Mouse (Mus musculus): ENCODE measurements around the gene Ccnjl.

Gene Ccnjl

DNA sequence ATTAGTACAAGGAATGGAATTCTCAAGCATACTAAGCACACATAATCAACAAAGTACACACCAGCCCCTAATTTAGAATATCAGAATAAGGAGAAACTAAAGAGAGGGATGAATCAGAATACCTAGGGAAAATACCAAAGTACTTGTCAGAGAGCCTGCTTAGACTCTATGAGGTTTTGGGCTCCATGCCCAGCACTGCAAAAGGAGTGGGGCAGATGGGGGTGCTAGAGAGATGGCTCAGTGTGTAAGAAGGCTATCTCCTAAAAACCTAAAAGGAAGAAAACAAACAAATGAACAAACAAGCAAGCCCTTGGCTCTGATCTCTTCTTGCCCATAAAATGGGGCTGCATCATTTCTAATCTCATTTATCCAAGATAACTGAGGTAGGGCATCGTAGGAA lies 95.8 kb downstream of the Ccnjl start:
- no peak for DNase-seq (ENCODE audit: low read depth, low spot score)

DNA sequence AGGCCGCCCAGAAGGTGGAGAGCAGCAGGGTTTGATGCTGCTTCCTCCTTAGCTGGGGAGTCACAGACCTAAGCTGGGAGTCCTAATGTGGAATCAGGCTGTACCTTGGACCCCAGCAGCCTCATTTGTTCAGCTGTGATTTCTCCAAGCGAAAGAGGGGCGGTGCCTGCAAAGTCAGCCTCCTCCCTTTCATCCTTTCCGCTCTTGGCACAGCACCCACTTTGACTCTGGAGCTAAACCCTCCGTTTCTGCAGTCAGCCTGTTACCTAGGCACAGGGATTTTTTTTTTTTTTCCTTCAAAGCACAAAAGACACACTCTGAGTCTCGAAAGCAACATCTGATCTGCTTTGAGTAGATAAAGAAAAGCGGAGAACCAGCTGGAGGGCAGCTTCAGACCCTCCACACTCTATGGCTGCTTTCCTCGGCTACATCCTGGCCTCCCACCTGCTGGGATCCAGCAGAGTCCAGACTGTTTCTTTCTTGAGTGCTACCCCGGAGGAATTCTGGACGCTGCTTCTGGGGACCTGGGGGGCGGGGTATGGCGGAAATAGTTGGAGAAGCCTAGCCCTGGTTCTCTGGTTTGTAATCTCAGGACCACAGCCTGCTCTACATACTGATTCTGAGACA lies 97.8 kb downstream of the Ccnjl start:
- no peak for DNase-seq (ENCODE audit: low read depth, low spot score)

DNA sequence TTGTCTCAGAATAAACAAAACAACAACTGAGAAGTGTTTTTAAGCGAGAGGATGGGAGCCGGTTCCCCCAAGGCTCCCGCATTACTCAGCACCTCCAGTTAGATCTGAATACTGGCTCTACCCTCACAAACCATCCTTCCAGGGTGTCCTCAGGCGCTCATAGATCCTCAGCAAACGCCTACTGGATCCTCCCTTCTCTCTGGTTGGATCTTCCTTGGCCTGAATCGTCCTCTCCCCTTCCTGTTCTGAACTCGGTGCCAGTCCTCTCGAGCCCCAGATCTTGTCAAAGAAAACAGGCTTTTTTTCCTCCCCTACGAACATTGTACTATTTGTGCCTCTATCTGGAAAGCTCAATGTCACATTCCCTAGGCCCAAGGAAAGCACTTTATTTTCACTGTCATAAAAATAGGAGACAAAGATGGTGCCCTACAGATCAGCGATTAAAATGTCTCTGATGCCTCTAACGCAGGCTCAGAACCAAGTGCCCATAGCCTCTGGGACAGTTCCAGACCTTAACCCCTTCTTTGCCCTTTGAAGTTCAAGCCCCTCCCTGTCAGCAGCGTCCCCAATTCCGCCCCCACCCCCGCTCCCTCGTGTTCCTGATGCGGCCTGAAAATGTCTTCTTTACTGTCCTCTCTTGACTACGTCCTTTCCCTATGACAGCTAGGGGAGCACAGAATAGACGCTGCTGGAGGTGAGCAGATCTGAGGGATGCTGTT lies 98.5 kb downstream of the Ccnjl start:
- no peak for DNase-seq (ENCODE audit: low read depth, low spot score)

DNA sequence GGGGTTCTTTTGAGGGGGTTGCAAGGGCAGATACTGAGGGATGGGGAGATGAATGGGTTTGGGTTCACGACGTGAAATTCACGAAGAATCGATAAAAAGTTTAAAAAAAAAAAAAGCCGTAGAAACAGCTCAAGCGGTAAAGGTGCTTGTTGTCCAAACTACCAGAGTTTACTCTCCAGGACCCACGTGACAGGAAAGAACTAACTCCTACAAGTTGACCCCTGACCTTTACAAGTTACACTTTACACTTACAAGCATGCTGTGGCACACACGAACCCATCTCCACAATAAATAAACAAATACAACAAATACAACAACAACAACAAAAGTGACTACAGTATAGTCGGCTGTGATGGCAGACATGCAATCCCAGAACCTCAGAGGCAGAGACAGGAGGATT lies 103.1 kb downstream of the Ccnjl start:
- DNase-seq (ENCODE audit: low read depth, low spot score), result no peak

DNA sequence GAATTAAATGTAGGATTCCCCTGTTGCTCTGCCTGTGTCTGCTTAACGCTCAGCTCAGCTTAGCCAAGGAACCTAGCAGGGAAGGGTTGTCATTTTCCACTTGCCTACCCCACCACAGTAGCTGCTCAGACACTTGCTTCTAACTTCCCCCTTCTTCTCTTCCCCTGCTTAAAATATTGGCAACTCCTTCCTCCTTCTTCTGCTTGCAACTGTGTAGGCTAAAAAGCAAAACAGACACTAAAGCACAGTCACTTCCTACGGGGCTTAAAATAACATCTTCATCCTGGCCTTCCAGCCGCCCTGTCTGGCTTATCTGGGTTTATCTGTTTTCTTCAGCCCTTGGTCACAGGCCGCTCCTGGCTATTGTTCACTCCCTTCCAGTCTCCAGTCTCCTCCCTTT lies 104.0 kb downstream of the Ccnjl start:
- DNase-seq (ENCODE audit: low read depth, low spot score), result no peak

DNA sequence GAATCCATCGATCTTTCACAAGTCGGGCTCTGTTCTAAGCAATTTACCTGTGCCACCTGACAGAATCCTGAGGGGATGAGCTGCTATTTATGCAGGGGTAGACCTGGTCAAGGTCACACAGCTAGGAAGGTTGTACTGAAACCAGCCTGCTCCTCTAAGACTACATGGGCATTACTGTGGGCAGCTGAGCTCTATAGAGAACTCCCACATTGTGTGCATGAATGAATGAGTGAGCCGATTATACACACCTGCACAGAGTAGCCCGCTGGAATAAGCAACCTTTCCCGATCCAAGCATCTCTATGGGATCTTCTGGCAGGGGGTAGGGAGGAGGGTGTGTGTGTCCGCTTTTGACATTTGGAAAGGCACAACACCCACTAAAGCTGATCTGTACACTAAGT lies 104.6 kb downstream of the Ccnjl start:
- no peak for DNase-seq (ENCODE audit: low read depth, low spot score)

DNA sequence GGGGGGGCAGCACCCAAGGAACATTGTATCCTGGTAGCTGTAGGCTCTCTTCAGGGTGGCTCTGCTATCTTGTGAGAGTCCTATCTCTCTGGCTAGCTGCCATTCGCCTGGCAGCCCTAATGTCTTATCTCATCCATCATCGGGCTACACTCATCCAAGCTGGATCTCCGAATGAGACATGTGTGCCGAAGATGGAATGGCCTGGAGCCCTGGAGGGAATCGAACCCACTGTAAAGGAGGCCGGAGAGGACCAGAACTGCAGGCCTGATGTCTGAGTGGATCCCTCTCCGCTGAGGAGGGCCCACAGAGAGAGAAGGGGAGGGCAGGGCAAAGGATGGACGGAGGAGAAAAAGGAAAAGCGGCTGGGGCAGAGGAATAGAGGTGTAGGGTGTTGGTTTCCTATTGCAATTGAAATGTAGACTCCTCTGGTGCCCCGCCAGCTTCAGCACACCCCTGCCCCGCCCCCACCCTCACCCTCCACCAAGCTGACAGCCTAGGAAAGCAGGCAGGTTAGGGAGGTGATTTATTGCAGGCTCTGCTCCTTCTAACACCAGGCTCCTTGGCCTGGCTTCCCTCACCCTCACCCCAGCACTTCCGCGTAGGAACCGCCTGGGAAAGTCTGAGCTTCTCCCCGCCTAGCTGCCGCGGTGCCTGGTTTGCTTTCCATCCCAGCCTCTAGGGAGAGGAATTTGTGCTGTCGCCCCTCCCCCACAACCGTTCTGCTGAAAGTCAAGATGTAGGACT lies 105.2 kb downstream of the Ccnjl start:
- DNase-seq (ENCODE audit: low read depth, low spot score), result no peak

All from CD4-positive, CD25-positive, alpha-beta regulatory T cell, adult 2 months (primary cell).